Mouse (Mus musculus) MEL (cell line): ENCODE data around the gene Palmd. TPM values are rescaled to one million over a fixed set of nuclear protein-coding genes. Genes with fewer than 3 reads are reported as not detected.

Experiments used
- DNase-seq: peaks from one replicate; pipeline ENCODE4 v3.0.0; 2011; ENCODE audit warnings: low read depth, low spot score
- H3K27ac ChIP-seq: 2 replicates; pipeline ENCODE4 v1.5.1; 2012; ENCODE audit warnings: low read depth, mild to moderate bottlenecking, control low read depth, low read length, moderate library complexity; ENCODE audit not compliant: control insufficient read depth
- H3K27me3 ChIP-seq, 2 experiments: fragments of 150-350 bp in 1 of 2; sonication (generic) in 1 of 2; 2 replicates each; pipeline ENCODE4 v1.6.1; 2012; ENCODE audit warnings: low read length in 2 of 2, mild to moderate bottlenecking in 2 of 2, improper control_type of control experiment in 1 of 2, moderate library complexity in 1 of 2; ENCODE audit not compliant: insufficient read depth in 2 of 2, control insufficient read depth in 1 of 2
- H3K36me3 ChIP-seq, 2 experiments: 2 replicates each; pipeline ENCODE4 v1.6.1; 2012 to 2014; ENCODE audit warnings: low read length in 2 of 2, improper control_type of control experiment in 1 of 2, inconsistent platforms in 1 of 2, mild to moderate bottlenecking in 1 of 2; ENCODE audit not compliant: insufficient read depth in 2 of 2, control insufficient read depth in 1 of 2
- H3K4me1 ChIP-seq, 2 experiments: fragments of 150-350 bp in 1 of 2; sonication (generic) in 1 of 2; 2 replicates each; pipeline ENCODE4 v1.6.1; 2012; ENCODE audit warnings: low read length in 2 of 2, improper control_type of control experiment in 1 of 2, mild to moderate bottlenecking in 1 of 2; ENCODE audit not compliant: insufficient read depth in 2 of 2, control insufficient read depth in 1 of 2
- H3K4me3 ChIP-seq, 2 experiments: fragments of 150-350 bp in 1 of 2; sonication (generic) in 1 of 2; 2 replicates each; pipeline ENCODE4 v1.5.1; 2012; ENCODE audit warnings: low read depth in 2 of 2, low read length in 2 of 2, mild to moderate bottlenecking in 2 of 2, moderate library complexity in 2 of 2, control low read depth in 1 of 2, improper control_type of control experiment in 1 of 2; ENCODE audit not compliant: control insufficient read depth in 1 of 2, insufficient read depth in 1 of 2
- H3K79me2 ChIP-seq: 2 replicates; pipeline ENCODE4 v1.6.1; 2012; ENCODE audit warnings: mild to moderate bottlenecking, low read length, moderate library complexity; ENCODE audit not compliant: control insufficient read depth, poor library complexity, insufficient read depth
- H3K9ac ChIP-seq: 2 replicates; pipeline ENCODE4 v1.6.1; 2012; ENCODE audit warnings: low read depth, mild to moderate bottlenecking, control low read depth, low read length, moderate library complexity; ENCODE audit not compliant: control insufficient read depth, poor library complexity, severe bottlenecking
- H3K9me3 ChIP-seq: fragments of 150-350 bp; sonication (generic); replicated peaks from 2 replicates; pipeline ENCODE4 v1.6.1; 2012; ENCODE audit warnings: mild to moderate bottlenecking, low read length, improper control_type of control experiment, moderate library complexity; ENCODE audit not compliant: insufficient read depth
- CHD1 ChIP-seq: IDR thresholded peaks from 2 replicates; pipeline ENCODE4 v1.6.1; 2012; ENCODE audit warnings: low read depth, mild to moderate bottlenecking, inconsistent platforms, low read length, improper control_type of control experiment
- ETS1 ChIP-seq: IDR thresholded peaks from 2 replicates; pipeline ENCODE4 v1.6.1; 2012; ENCODE audit warnings: low read depth, mild to moderate bottlenecking, inconsistent platforms, low read length, improper control_type of control experiment, moderate library complexity
- GABPA ChIP-seq: IDR thresholded peaks from 2 replicates; pipeline ENCODE4 v1.6.1; 2012; ENCODE audit warnings: low read depth, mild to moderate bottlenecking, inconsistent platforms, low read length, improper control_type of control experiment, moderate library complexity
- JUND ChIP-seq: IDR thresholded peaks from 2 replicates; pipeline ENCODE4 v1.6.1; 2011; ENCODE audit warnings: low read depth, mild to moderate bottlenecking, improper control_type of control experiment, low read length
- KAT2A ChIP-seq: conservative IDR thresholded peaks from 2 replicates; pipeline ENCODE4 v1.6.1; 2012; ENCODE audit warnings: low read depth, low read length, improper control_type of control experiment, inconsistent platforms
- MAFK ChIP-seq: IDR thresholded peaks from 2 replicates; pipeline ENCODE4 v1.6.1; 2011; ENCODE audit warnings: low read depth, mild to moderate bottlenecking, low read length, improper control_type of control experiment, borderline replicate concordance
- MAX ChIP-seq: IDR thresholded peaks from 2 replicates; pipeline ENCODE4 v1.6.1; 2011; ENCODE audit warnings: low read length, improper control_type of control experiment
- MAZ ChIP-seq: IDR thresholded peaks from 2 replicates; pipeline ENCODE4 v1.6.1; 2012; ENCODE audit warnings: low read depth, mild to moderate bottlenecking, inconsistent platforms, low read length, improper control_type of control experiment
- MEF2A ChIP-seq: IDR thresholded peaks from 2 replicates; pipeline ENCODE4 v1.6.1; 2014; ENCODE audit warnings: low read depth, mild to moderate bottlenecking, inconsistent platforms, low read length, improper control_type of control experiment; ENCODE audit not compliant: poor library complexity, insufficient replicate concordance, severe bottlenecking; ENCODE audit errors: extremely low read depth
- MXI1 ChIP-seq: IDR thresholded peaks from 2 replicates; pipeline ENCODE4 v1.6.1; 2011; ENCODE audit warnings: mild to moderate bottlenecking, low read depth, low read length, improper control_type of control experiment
- MYC ChIP-seq: IDR thresholded peaks from 2 replicates; pipeline ENCODE4 v1.6.1; 2011; ENCODE audit warnings: low read depth, mild to moderate bottlenecking, low read length, improper control_type of control experiment, moderate library complexity
- NELFE ChIP-seq: IDR thresholded peaks from 2 replicates; pipeline ENCODE4 v1.6.1; 2011; ENCODE audit warnings: low read depth, low read length, improper control_type of control experiment
- POLR2AphosphoS2 ChIP-seq: IDR thresholded peaks from 2 replicates; pipeline ENCODE4 v1.6.1; 2011; ENCODE audit warnings: low read length, improper control_type of control experiment
- POLR2AphosphoS5 ChIP-seq: IDR thresholded peaks from 2 replicates; pipeline ENCODE4 v1.6.1; 2012; ENCODE audit warnings: low read depth, borderline replicate concordance, mild to moderate bottlenecking, inconsistent platforms, low read length, moderate library complexity, mixed read lengths
- SMC3 ChIP-seq: IDR thresholded peaks from 2 replicates; pipeline ENCODE4 v1.6.1; 2011; ENCODE audit warnings: low read depth, low read length, improper control_type of control experiment
- TBP ChIP-seq: IDR thresholded peaks from 2 replicates; pipeline ENCODE4 v1.8.0; 2011; ENCODE audit warnings: low read depth, low read length, improper control_type of control experiment
- TCF12 ChIP-seq: IDR thresholded peaks from 2 replicates; pipeline ENCODE4 v1.6.1; 2014; ENCODE audit warnings: low read depth, mild to moderate bottlenecking, inconsistent platforms, low read length, improper control_type of control experiment, moderate library complexity
- USF1 ChIP-seq: IDR thresholded peaks from 2 replicates; pipeline ENCODE4 v1.6.1; 2014; ENCODE audit warnings: low read depth, mild to moderate bottlenecking, inconsistent platforms, low read length, improper control_type of control experiment, moderate library complexity
- ZC3H11A ChIP-seq: IDR thresholded peaks from 2 replicates; pipeline ENCODE4 v1.6.1; 2012; ENCODE audit warnings: low read depth, mild to moderate bottlenecking, inconsistent platforms, low read length, improper control_type of control experiment
- ZMIZ1 ChIP-seq: IDR thresholded peaks from 2 replicates; pipeline ENCODE4 v1.6.1; 2012; ENCODE audit warnings: low read depth, mild to moderate bottlenecking, inconsistent platforms, low read length, improper control_type of control experiment, moderate library complexity
- polyA plus RNA-seq, 2 experiments: library from polyadenylated mRNA; stranded (reverse) in 1 of 2; unstranded in 1 of 2; fragments of >175 nt in 1 of 2; fragments of >200 nt in 1 of 2; gene quantifications; 2 replicates each; pipeline versions ENCODE4 v1.2.1 to v1.2.4; 2012; ENCODE audit warnings: low replicate concordance in 2 of 2, low read depth in 1 of 2; ENCODE audit not compliant: insufficient read length in 2 of 2, insufficient read depth in 1 of 2, missing spikeins in 1 of 2
- total RNA-seq: library from RNA; depleted of rRNA; stranded (reverse); fragments of 300-350 nt; gene quantifications from 2 replicates; pipeline ENCODE4 v1.2.3, GENCODE M21; 2012

Gene Palmd
- total and polyA plus RNA-seq, 3 experiments: 0.08 TPM; not detected in 2

DNA sequence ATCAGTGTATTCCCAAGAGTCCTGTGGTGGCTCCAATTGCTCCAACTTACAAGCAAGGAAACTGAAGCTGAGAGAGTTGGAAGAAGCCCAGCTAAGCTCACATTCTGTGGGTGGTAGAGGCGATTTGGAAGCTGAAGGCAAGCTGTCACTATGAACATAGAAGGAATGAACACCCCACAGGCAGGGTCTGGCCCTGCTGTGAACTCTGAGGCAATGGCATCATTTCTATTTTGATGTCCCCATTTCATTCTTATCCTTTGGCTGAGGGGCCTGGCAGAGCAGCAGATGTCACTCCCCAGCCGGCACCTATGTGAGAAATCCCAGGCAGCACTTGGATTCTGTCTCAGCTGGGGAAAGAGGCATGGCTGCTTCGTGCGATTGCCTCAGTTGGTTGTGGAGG lies 25.4 kb downstream of the Palmd start:
- TF ChIP-seq ETS1 (no peak), MYC (no peak), MAZ (no peak), CHD1 (no peak), NELFE (no peak), TCF12 (no peak)
- H3K27me3 ChIP-seq: peaks cover 8 to 17% of the 10 kb centered on the region in 2 experiments
- no peak for DNase-seq
- H3K79me2 ChIP-seq: no peaks in the 10 kb centered on the region
- H3K4me1 ChIP-seq: no peaks in the 10 kb centered on the region
- H3K9ac ChIP-seq: no peak overlapping the region
- no peak overlapping the region for H3K27ac ChIP-seq
- no peaks in the 10 kb centered on the region for H3K9me3 ChIP-seq
- H3K36me3 ChIP-seq: no peaks in the 10 kb centered on the region
- no peak overlapping the region for H3K4me3 ChIP-seq

DNA sequence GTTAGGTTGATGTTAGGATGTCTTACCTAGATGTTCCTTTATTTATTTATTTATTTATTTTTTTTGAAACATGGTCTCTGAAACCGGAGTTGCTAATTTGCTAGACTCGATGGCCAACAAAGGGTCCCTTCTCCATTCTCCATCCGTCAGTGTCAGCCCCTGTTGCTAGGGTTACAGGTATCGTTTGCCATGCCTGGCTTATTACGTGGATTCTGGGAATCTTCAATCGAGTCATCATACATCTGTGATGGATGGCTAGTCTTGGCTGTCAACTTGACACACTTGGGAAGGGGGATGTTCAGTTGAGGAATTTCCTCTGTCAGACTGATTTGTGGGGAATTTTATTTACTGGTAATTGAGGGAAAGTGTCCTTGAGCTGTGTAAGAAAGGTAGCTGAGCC lies 26.0 kb downstream of the Palmd start:
- TF ChIP-seq MAFK: no peak
- TF ChIP-seq MAX: no peak
- TF ChIP-seq GABPA: no peak
- TF ChIP-seq MXI1: no peak
- no peak for TF ChIP-seq POLR2AphosphoS2
- no peak for TF ChIP-seq CHD1
- no peak for TF ChIP-seq KAT2A
- no peak for TF ChIP-seq SMC3
- TF ChIP-seq JUND: no peak
- TF ChIP-seq ETS1: no peak
- no peak for TF ChIP-seq MYC
- no peak for TF ChIP-seq POLR2AphosphoS5
- no peak for TF ChIP-seq TBP
- TF ChIP-seq ZC3H11A: no peak
- TF ChIP-seq USF1: no peak
- TF ChIP-seq ZMIZ1: no peak
- no peak for TF ChIP-seq MEF2A
- no peak overlapping the region for H3K27ac ChIP-seq
- H3K4me3 ChIP-seq: no peak overlapping the region
- no peaks in the 10 kb centered on the region for H3K4me1 ChIP-seq
- H3K9ac ChIP-seq: no peak overlapping the region
- H3K9me3 ChIP-seq: no peaks in the 10 kb centered on the region
- DNase-seq: no peak
- no peaks in the 10 kb centered on the region for H3K36me3 ChIP-seq
- peaks cover 8 to 17% of the 10 kb centered on the region in 2 experiments for H3K27me3 ChIP-seq
- H3K79me2 ChIP-seq: no peaks in the 10 kb centered on the region
